Mouse (Mus musculus): ENCODE results near the gene Lingo3. TPM values are rescaled to one million over a fixed set of nuclear protein-coding genes. Genes with fewer than 3 reads are reported as not detected.

Gene Lingo3
- total and polyA plus RNA-seq, 3 experiments = not detected

- no peak overlapping the region for H3K9ac ChIP-seq (ENCODE audit: control insufficient read depth, low read depth, low read length, poor library complexity, severe bottlenecking)
- TF ChIP-seq TBP (IDR thresholded peaks at IDR 0.05; ENCODE audit: low read depth, low read length) = no peak
- no peak for TF ChIP-seq ZMIZ1 (IDR thresholded peaks at IDR 0.05; ENCODE audit: low read depth, low read length)
- TF ChIP-seq ZNF384 (IDR thresholded peaks at IDR 0.05; ENCODE audit: low read depth, low read length) = no peak
- TF ChIP-seq E2F4 (IDR thresholded peaks at IDR 0.05; ENCODE audit: borderline replicate concordance, low read depth, low read length) = no peak
- TF ChIP-seq GABPA (IDR thresholded peaks at IDR 0.05; ENCODE audit: low read depth, low read length) = no peak
- TF ChIP-seq HCFC1 (IDR thresholded peaks at IDR 0.05; ENCODE audit: low read depth, low read length) = no peak
- TF ChIP-seq CTCF (IDR thresholded peaks at IDR 0.05 in 2 of 3, conservative IDR thresholded peaks at IDR 0.05 in 1 of 3; ENCODE audit: control insufficient read depth in 1 of 3, insufficient read depth in 1 of 3, low read depth in 2 of 3, low read length in 3 of 3, poor library complexity in 1 of 3, severe bottlenecking in 1 of 3) = no peak
- no peak for TF ChIP-seq BHLHE40 (IDR thresholded peaks at IDR 0.05; ENCODE audit: borderline replicate concordance, low read depth, low read length)
- TF ChIP-seq ETS1 (IDR thresholded peaks at IDR 0.05; ENCODE audit: low read depth, low read length) = no peak
- no peak for TF ChIP-seq SMC3 (IDR thresholded peaks at IDR 0.05; ENCODE audit: low read depth, low read length)
- no peak for TF ChIP-seq ZKSCAN1 (IDR thresholded peaks at IDR 0.05; ENCODE audit: low read depth, low read length)
- no peak for TF ChIP-seq POLR2A (IDR thresholded peaks at IDR 0.05; ENCODE audit: control insufficient read depth in 1 of 2, insufficient read depth in 1 of 2, low read depth in 1 of 2, low read length in 2 of 2, poor library complexity in 1 of 2)
- no peak for TF ChIP-seq JUND (IDR thresholded peaks at IDR 0.05; ENCODE audit: low read depth, low read length)
- no peak for TF ChIP-seq MXI1 (IDR thresholded peaks at IDR 0.05; ENCODE audit: low read depth, low read length)
- no peak for TF ChIP-seq MEF2A (IDR thresholded peaks at IDR 0.05; ENCODE audit: extremely low read depth, insufficient replicate concordance, low read depth, low read length, poor library complexity, severe bottlenecking)
- no peak for TF ChIP-seq POLR2AphosphoS2 (IDR thresholded peaks at IDR 0.05; ENCODE audit: low read length)
- DNase-seq (ENCODE audit: low read depth, low spot score) = no peak
- H3K27me3 ChIP-seq (ENCODE audit: control insufficient read depth in 1 of 2, insufficient read depth in 2 of 2, low read length in 2 of 2) = no peaks in the 10 kb centered on the region
- H3K9me3 ChIP-seq (replicated peaks; ENCODE audit: insufficient read depth, low read length) = no peaks in the 10 kb centered on the region
- H3K4me1 ChIP-seq (ENCODE audit: control insufficient read depth in 1 of 2, insufficient read depth in 2 of 2, low read length in 2 of 2) = no peaks in the 10 kb centered on the region
- no peak overlapping the region for H3K27ac ChIP-seq (ENCODE audit: control insufficient read depth, low read depth, low read length)
- no peak overlapping the region for H3K4me3 ChIP-seq (ENCODE audit: control insufficient read depth in 1 of 2, insufficient read depth in 1 of 2, low read depth in 2 of 2, low read length in 2 of 2)
- H3K79me2 ChIP-seq (ENCODE audit: control insufficient read depth, insufficient read depth, low read length, poor library complexity) = no peaks in the 10 kb centered on the region
- H3K36me3 ChIP-seq (ENCODE audit: control insufficient read depth in 1 of 2, insufficient read depth in 2 of 2, low read length in 2 of 2) = no peaks in the 10 kb centered on the region; a peak in 1 of 4 replicates
These were observed 27.2 kb upstream of the Lingo3 start for GRCm38 (mm10) chr10:80870993-80871392.

GRCm38 (mm10) chr10:80864446-80864845, 20.6 kb upstream of the Lingo3 start:
- TF ChIP-seq CTCF (IDR thresholded peaks at IDR 0.05 in 2 of 3, conservative IDR thresholded peaks at IDR 0.05 in 1 of 3; ENCODE audit: control insufficient read depth in 1 of 3, insufficient read depth in 1 of 3, low read depth in 2 of 3, low read length in 3 of 3, poor library complexity in 1 of 3, severe bottlenecking in 1 of 3) (no peak), NRF1 (IDR thresholded peaks at IDR 0.05; ENCODE audit: insufficient read depth, low read depth, low read length, poor library complexity, severe bottlenecking) (no peak), SMC3 (IDR thresholded peaks at IDR 0.05; ENCODE audit: low read depth, low read length) (no peak), MYB (IDR thresholded peaks at IDR 0.05; ENCODE audit: low read depth, low read length) (no peak), MAX (IDR thresholded peaks at IDR 0.05; ENCODE audit: low read length) (no peak), MEF2A (IDR thresholded peaks at IDR 0.05; ENCODE audit: extremely low read depth, insufficient replicate concordance, low read depth, low read length, poor library complexity, severe bottlenecking) (no peak)
- peaks cover 6% of the 10 kb centered on the region; the same call in 1 of the 2 replicates for H3K79me2 ChIP-seq (ENCODE audit: control insufficient read depth, insufficient read depth, low read length, poor library complexity)
- peaks cover 0 to 1% of the 10 kb centered on the region in 2 experiments; a peak in 1 of 4 replicates for H3K36me3 ChIP-seq (ENCODE audit: control insufficient read depth in 1 of 2, insufficient read depth in 2 of 2, low read length in 2 of 2)
- H3K9me3 ChIP-seq (replicated peaks; ENCODE audit: insufficient read depth, low read length) = no peaks in the 10 kb centered on the region
- no peak overlapping the region for H3K9ac ChIP-seq (ENCODE audit: control insufficient read depth, low read depth, low read length, poor library complexity, severe bottlenecking)
- no peaks in the 10 kb centered on the region for H3K27me3 ChIP-seq (ENCODE audit: control insufficient read depth in 1 of 2, insufficient read depth in 2 of 2, low read length in 2 of 2)
- H3K4me1 ChIP-seq (ENCODE audit: control insufficient read depth in 1 of 2, insufficient read depth in 2 of 2, low read length in 2 of 2) = no peaks in the 10 kb centered on the region
- H3K27ac ChIP-seq (ENCODE audit: control insufficient read depth, low read depth, low read length) = no peak overlapping the region
- DNase-seq (ENCODE audit: low read depth, low spot score) = no peak
- H3K4me3 ChIP-seq (ENCODE audit: control insufficient read depth in 1 of 2, insufficient read depth in 1 of 2, low read depth in 2 of 2, low read length in 2 of 2) = no peak overlapping the region

Measured in MEL (cell line).